Mouse (Mus musculus) Patski (cell line): ENCODE measurements around the gene Hoxa7. TPM values are rescaled to one million over a fixed set of nuclear protein-coding genes. Genes with fewer than 3 reads are reported as not detected.
A peak's percentile ranks its signal among the peaks of the same experiment; 100 is the strongest.

Experiments
- ATAC-seq: fragments of 100-300 bp; one replicate; pipeline ENCODE4 v1.8.0; 2021
- CTCF ChIA-PET: fragments of 350-600 bp; sonication (Branson Sonifier 250); formaldehyde crosslinking; loops from one replicate; lab custom pipeline; 2022; ENCODE audit warnings: inconsistent platforms; lab: Charles Lee
- POLR2A ChIA-PET: fragments of 350-600 bp; sonication (Branson Sonifier 250); formaldehyde crosslinking; loops from one replicate; lab custom pipeline; 2022; ENCODE audit warnings: antibody characterized with exemption, inconsistent platforms; lab: Charles Lee
- DNase-seq: peaks from one replicate; pipeline ENCODE4 v3.0.0-alpha.2; 2011; ENCODE audit warnings: low read depth, low spot score
- H3K27me3 ChIP-seq: fragments of 371-371 bp; one replicate; pipeline ENCODE4 v1.5.1; 2021
- CTCF ChIP-seq: fragments of 100-300 bp; IDR thresholded peaks from one replicate; pipeline ENCODE4 v1.5.1; 2021
- in situ Hi-C: fragments of 300-500 bp; cut with MboI; formaldehyde crosslinking; loops from 3 replicates; pipeline ENCODE4 v1.11.1; 2018; ENCODE audit warnings: low pct_unique_long_range_greater_than_20kb, mixed read lengths
- polyA plus RNA-seq: library from polyadenylated mRNA; unstranded; gene quantifications from one replicate; pipeline ENCODE4 v1.2.3, GENCODE M21; 2021

The Hoxa7 gene
- polyA plus RNA-seq, 1 experiment from 2014 or later = 51.6 TPM

DNA sequence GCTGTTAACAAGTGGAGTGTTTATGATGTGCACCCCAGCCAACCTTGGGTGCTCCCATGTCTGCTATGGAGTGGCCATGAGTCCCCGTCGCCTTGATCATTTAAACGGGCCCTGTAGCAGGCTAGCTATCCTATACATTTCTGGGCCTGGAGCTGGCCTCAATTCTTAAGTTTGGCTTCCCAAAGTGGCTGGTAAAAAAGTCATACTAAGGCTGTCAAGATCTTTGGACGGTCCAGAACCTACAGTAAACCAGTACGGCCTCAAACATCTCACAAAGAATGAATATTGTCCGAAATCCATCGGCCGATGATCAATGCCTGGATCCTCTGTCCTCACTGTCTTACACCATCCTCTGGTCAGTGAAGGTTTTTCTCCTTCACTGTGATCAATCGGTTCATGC lies 13.6 kb upstream of the Hoxa7 start:
- ChIA-PET CTCF (interaction anchor here (0.9 to 2.3 kb wide), 4 partner anchors 10 to 60 kb away, joined by 3 to 11 read pairs (median 4); partner anchors contain the start of genes Gm28308, Hoxa11 and Hoxa3), POLR2A (interaction anchor here (21.2 to 37.4 kb wide), 3 partner anchors 4 to 58 kb away, joined by 378 to 778 read pairs (median 778); partner anchors contain the start of genes 5730596B20Rik, Gm28308, Hoxa10 and Hoxa11)
- no peak for ATAC-seq
- no peak for DNase-seq
- in situ Hi-C loops = loop anchor here (25.0 kb wide), 1 partner anchor 1248 kb away; no protein-coding TSS in a partner anchor
- no peaks in the 10 kb centered on the region for H3K27me3 ChIP-seq
- TF ChIP-seq CTCF = no peak

DNA sequence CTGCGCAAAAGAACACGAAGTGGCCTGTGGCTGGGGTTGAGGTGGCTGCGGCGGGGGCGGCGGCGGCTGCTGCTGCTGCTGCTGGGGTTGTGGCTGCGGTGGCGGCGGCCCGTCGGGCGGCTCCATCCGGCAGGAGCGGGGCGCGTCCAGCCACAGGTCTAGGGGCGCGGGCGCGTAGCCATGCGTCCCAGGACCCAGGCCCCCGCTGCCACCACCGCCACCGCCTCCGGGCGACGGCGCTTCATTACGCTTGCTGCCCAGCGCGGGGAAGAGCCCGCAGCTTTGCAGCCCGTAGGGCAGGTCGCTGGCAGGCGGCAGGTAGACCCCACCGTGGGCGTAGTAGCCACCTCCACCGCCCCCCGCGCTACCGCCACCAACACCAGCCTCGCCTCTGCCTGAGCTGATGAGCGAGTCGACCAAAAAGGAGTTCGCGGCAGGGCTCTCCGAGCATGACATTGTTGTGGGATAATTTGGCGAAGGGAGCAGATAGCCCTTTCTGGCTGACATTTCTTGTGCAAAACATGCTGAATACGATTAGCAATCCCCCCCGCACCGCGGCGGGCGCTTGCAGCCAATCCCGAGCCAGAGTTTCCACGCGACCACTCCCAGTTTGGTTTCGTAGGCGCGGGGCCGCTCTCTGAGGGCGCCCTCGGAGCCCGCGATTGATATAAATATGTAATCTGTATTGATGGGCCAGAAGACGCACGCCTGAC lies 12.9 kb upstream of the Hoxa7 start:
- POLR2A ChIA-PET = interaction anchor here (1.9 to 37.4 kb wide), 4 partner anchors 4 to 73 kb away, joined by 8 to 778 read pairs (median 578); partner anchors contain the start of genes 5730596B20Rik, Gm28308, Hoxa10 and Hoxa11
- DNase-seq (no peak), ATAC-seq (peak; percentile 10)
- TF ChIP-seq CTCF = no peak
- CTCF ChIA-PET = interaction anchor here (0.9 to 1.6 kb wide), 4 partner anchors 11 to 233 kb away, joined by 3 to 4 read pairs (median 3); partner anchors contain the start of gene Hoxa7
- no peaks in the 10 kb centered on the region for H3K27me3 ChIP-seq
- in situ Hi-C loops = loop anchor here (25.0 kb wide), 1 partner anchor 1247 kb away; no protein-coding TSS in a partner anchor

DNA sequence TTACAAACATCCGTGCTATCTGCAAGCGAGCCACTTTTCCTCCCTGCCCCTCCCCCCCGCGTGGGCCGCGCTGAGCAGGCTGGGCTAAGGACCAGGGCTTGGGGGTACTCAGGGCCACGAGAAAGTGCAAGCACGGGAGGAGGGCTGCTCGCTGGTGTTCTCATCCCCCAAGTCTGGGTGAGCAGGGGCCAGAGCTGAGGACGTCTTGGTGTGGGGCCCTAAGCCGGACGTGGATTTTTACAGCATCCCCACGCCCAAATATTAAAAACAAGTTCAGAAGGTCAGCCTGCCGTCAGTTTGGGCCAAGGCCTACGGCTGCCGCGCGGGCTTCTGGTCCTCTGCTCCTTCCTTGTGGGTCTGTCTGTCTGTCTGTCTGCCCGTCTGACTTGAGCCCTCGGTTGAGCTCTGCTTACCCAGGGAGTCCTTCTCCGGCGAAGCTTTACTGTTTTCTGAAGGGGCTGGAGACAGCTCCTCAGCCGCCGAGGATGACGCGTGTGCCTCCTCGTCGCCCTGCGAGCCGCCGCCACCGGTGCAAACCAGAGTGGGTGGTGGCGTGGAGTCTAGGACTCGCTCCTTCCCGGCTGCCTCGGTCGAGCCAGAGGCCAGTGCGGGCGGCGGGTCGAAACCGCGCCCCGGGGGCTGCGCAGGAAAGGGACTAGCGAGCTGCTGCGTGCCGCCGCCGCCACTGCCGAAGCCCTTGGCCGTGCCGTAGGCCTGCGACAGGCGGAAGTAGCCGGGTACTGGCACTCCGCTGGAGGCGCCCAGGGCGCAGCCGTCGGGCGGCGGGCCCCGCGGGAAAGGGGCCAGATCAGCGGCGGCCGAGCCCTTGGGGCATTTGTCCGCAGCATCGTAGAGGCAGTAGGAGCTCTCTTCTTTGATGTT lies 12.1 kb upstream of the Hoxa7 start:
- CTCF ChIA-PET = interaction anchor here (0.6 to 1.6 kb wide), 5 partner anchors 10 to 232 kb away, joined by 3 to 8 read pairs (median 4); partner anchors contain the start of gene Hoxa7
- in situ Hi-C loops = loop anchor here (25.0 kb wide), 1 partner anchor 1246 kb away; no protein-coding TSS in a partner anchor

DNA sequence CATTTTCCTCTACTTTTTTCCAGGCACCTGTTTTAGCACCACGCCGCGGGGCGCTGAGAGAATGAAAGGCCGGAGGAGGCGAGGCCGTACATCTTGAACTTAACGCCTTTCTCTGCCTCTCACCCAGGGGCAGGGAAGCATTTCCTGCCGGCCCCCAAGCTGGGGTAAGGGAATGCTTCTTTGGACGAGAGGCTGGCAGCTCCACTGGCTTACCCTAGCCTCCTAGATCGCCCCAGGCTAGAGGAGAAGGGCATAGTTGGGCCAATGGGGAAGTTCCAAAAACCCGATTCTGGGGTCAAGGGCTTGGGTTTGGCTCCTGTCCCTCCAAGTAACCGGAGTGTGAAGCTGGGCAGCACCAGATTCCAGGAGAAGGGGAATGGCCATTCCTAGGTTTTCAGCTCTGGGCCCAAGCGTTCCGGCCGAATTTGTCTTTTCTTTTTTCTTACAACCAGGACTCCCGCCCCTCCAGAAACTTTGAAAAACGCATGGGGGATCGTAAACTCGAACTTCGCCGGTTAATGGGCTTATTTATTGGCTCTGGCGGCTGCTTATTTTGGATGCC lies 11.4 kb upstream of the Hoxa7 start:
- no peaks in the 10 kb centered on the region for H3K27me3 ChIP-seq
- POLR2A ChIA-PET = interaction anchor here (0.6 to 37.4 kb wide), 6 partner anchors 6 to 610 kb away, joined by 4 to 778 read pairs (median 193); partner anchors contain the start of genes 5730596B20Rik, Gm28308, Hoxa10 and Hoxa11
- no peak for TF ChIP-seq CTCF
- CTCF ChIA-PET = interaction anchor here (0.6 to 1.6 kb wide), 5 partner anchors 9 to 231 kb away, joined by 3 to 8 read pairs (median 4); partner anchors contain the start of gene Hoxa7
- peak; percentile 17 for DNase-seq
- in situ Hi-C loops = loop anchor here (25.0 kb wide), 1 partner anchor 1246 kb away; no protein-coding TSS in a partner anchor
- no peak for ATAC-seq

More for the DNA sequence above, 12.1 kb upstream of the Hoxa7 start:
- POLR2A ChIA-PET = interaction anchor here (1.9 to 37.4 kb wide), 4 partner anchors 5 to 73 kb away, joined by 8 to 778 read pairs (median 578); partner anchors contain the start of genes 5730596B20Rik, Gm28308, Hoxa10 and Hoxa11
- peak; percentile 31 for DNase-seq
- H3K27me3 ChIP-seq = no peaks in the 10 kb centered on the region
- no peak for ATAC-seq
- no peak for TF ChIP-seq CTCF

DNA sequence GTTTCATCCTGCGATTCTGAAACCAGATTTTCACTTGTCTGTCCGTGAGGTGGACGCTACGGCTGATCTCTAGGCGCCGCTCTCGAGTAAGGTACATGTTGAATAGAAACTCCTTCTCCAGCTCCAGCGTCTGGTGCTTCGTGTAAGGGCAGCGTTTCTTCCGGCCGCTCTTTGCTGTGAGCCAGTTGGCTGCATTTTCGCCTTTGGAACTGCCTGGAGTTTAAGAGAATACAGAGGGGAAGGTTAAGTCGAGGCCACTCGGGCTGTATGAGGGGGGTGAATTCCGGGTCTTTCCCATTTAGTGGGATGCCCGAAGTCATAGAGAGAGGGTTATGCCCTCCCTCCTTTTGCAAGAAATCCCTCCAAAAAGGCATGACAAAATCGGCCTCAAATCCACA lies 10.9 kb upstream of the Hoxa7 start:
- in situ Hi-C loops = loop anchor here (25.0 kb wide), 1 partner anchor 1245 kb away; no protein-coding TSS in a partner anchor
- TF ChIP-seq CTCF = no peak
- no peaks in the 10 kb centered on the region for H3K27me3 ChIP-seq
- POLR2A ChIA-PET = interaction anchor here (0.6 to 37.4 kb wide), 6 partner anchors 6 to 611 kb away, joined by 4 to 778 read pairs (median 193); partner anchors contain the start of genes 5730596B20Rik, Gm28308, Hoxa10 and Hoxa11
- ATAC-seq (no peak), DNase-seq (peak; percentile 20)
- CTCF ChIA-PET = interaction anchor here (1.0 to 4.3 kb wide), 5 partner anchors 9 to 14 kb away, joined by 4 to 23 read pairs (median 6); partner anchors contain the start of gene Hoxa7

DNA sequence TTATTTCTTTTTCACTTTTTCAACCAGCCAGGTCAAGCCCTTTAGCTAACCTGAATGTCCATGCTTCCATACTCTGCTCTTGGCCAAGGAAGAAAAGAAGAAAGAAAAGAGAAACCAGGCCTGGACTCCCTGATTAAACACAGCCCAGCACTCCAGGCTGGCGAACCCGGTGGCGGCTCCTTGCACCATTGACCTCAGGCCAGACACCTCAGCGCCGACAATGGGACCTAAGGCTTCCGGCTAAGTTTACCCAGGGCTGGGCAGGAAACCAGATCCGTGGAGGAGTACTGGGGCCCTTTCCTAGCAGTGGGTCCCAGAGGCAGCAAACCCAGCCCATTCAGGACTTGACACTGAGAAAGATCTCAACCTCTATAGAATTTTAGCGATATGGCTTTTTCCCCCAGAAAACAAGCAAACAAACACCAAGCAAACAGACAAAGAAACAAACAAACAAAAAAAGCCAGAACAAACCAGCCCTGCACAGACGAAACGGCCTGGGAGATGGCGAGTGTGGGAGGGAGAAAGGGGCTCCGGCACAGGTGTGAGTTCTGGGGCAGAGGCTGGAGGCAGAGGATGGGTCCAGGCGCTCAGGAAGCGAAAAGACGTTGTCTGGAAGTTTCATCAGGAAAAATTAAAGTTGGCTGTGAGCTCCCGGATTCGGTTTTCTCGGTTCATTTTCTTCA lies 10.4 kb upstream of the Hoxa7 start:
- no peak for ATAC-seq
- no peaks in the 10 kb centered on the region for H3K27me3 ChIP-seq
- in situ Hi-C loops = loop anchor here (25.0 kb wide), 1 partner anchor 1245 kb away; no protein-coding TSS in a partner anchor
- DNase-seq = peak; percentile 25
- TF ChIP-seq CTCF = no peak
- POLR2A ChIA-PET = interaction anchor here (0.6 to 37.4 kb wide), 6 partner anchors 7 to 848 kb away, joined by 4 to 778 read pairs (median 191); partner anchors contain the start of genes 5730596B20Rik, Gm28308, Hoxa10 and Hoxa11
- CTCF ChIA-PET = interaction anchor here (1.4 to 4.3 kb wide), 6 partner anchors 7 to 17 kb away, joined by 4 to 23 read pairs (median 6); partner anchors contain the start of genes Hoxa10 and Hoxa11

DNA sequence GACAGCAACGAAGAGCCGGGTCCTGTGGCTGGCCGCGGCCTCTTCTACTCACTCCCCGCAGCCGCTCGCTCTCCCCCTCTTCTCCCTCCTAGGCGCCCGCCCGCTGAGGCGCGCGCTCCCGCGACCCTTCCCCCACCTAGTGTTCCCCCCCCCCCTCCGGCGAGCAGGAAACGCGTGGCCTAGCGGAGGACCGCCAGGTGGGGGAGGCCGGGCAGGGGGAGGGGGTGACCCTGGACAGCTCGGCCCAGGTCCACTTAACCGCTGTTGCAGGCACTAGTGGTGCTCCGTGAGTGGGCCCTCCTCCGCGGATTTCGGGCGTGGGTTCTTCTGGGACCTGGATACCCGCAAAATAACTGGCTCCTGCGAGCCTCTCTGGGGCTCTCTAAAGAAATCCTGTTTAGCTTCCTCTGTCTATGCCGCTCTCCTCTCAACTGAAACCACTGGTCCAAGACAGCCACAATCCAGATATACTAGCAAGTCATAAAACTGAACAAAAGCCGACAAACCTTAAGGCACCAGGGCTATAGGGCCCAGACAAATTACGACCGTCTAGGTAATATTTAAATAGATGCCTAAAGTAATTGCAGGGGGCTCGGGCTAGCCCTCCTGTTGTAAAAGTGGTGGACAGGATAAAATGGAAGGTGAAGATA lies 9.0 kb upstream of the Hoxa7 start, which contains the start of gene Hoxa9:
Hoxa9 (minus strand) TSS at position 574 of the 650 bp plus-strand sequence.
- DNase-seq = peak; percentile 63
- CTCF ChIA-PET = interaction anchor here (0.7 to 4.3 kb wide), 8 partner anchors 9 to 53 kb away, joined by 3 to 23 read pairs (median 4); partner anchors contain the start of genes 5730596B20Rik, Hoxa10, Hoxa11 and Hoxa7
- H3K27me3 ChIP-seq = no peaks in the 10 kb centered on the region
- no peak for ATAC-seq
- TF ChIP-seq CTCF = no peak
- in situ Hi-C loops = loop anchor here (25.0 kb wide), 1 partner anchor 1243 kb away; no protein-coding TSS in a partner anchor
- POLR2A ChIA-PET = interaction anchor here (21.2 to 37.4 kb wide), 3 partner anchors 8 to 53 kb away, joined by 378 to 778 read pairs (median 778); partner anchors contain the start of genes 5730596B20Rik, Gm28308, Hoxa10 and Hoxa11
